Mouse (Mus musculus): ENCODE measurements around the gene Mmp14.

GRCm38 (mm10) chr14:54417623-54418081, 13.8 kb upstream of the Mmp14 start, which contains the start of gene Slc7a7:
- TF ChIP-seq CTCF (IDR thresholded peaks at IDR 0.05; ENCODE audit: control insufficient read depth, insufficient read depth, insufficient read length) (no peak), USF1 (IDR thresholded peaks at IDR 0.05; ENCODE audit: low read depth) (no peak), MAX (IDR thresholded peaks at IDR 0.05) (no peak), MYOG (IDR thresholded peaks at IDR 0.05; ENCODE audit: control insufficient read depth, extremely low read depth, insufficient read length) (no peak), FOSL1 (IDR thresholded peaks at IDR 0.05; ENCODE audit: insufficient read depth, low read length, poor library complexity, severe bottlenecking) (no peak)

All from C2C12 (cell line).